Mouse (Mus musculus) gastrocnemius, adult 2 months (tissue): Measurements from ENCODE around the gene Bid. TPM values are rescaled to one million over a fixed set of nuclear protein-coding genes. Genes with fewer than 3 reads are reported as not detected.
"Not testable (repeated sequence)": the region's sequence is repeated elsewhere in the genome, so short reads cannot be mapped to it uniquely, and the experiment has no call there.

Experiments
- DNase-seq: peaks from one replicate; pipeline ENCODE4 v3.0.0; 2022
- H3K27ac ChIP-seq: fragments of 200-600 bp; 2 replicates; pipeline ENCODE4 v1.8.1; 2022; ENCODE audit warnings: mild to moderate bottlenecking
- H3K4me3 ChIP-seq: fragments of 200-600 bp; 2 replicates; pipeline ENCODE4 v1.8.1; 2022; ENCODE audit warnings: mild to moderate bottlenecking, moderate library complexity
- CTCF ChIP-seq: fragments of 200-600 bp; IDR thresholded peaks from 2 replicates; pipeline ENCODE4 v1.8.1; 2022; ENCODE audit warnings: antibody characterized with exemption, mild to moderate bottlenecking, moderate library complexity
- intact Hi-C: fragments of 180-260 bp; cut with DNase I; formaldehyde crosslinking; loops from one replicate; pipeline ENCODE4 v1.15.1; 2025
- total RNA-seq, 2 experiments: library from RNA; stranded (reverse); gene quantifications; 2 replicates each; pipeline ENCODE4 v1.2.3; 2021

Gene Bid
- total RNA-seq, 2 experiments from 2014 or later: 0.45 to 0.89 TPM

GRCm38 (mm10) chr6:120930450-120931306, 14.0 kb upstream of the Bid start:
- Histone ChIP-seq H3K27ac (peak overlapping the region; percentile 48; the same call in 1 of the 2 replicates), H3K4me3 (no peak overlapping the region)
- DNase-seq: no peak
- TF ChIP-seq CTCF: no peak
- intact Hi-C loops: no loop called here

- intact Hi-C loops: no loop called here
- Histone ChIP-seq H3K4me3 (no peak overlapping the region), H3K27ac (peak overlapping the region; percentile 48; the same call in 1 of the 2 replicates)
- TF ChIP-seq CTCF: no peak
- no peak for DNase-seq
Measured at GRCm38 (mm10) chr6:120929421-120929820, 12.8 kb upstream of the Bid start.

GRCm38 (mm10) chr6:120927765-120928164, 11.1 kb upstream of the Bid start:
- intact Hi-C loops: no loop called here
- no peak overlapping the region for H3K27ac ChIP-seq
- DNase-seq: peak; percentile 73
- TF ChIP-seq CTCF: no peak
- H3K4me3 ChIP-seq: no peak overlapping the region

GRCm38 (mm10) chr6:120926880-120927279, 10.2 kb upstream of the Bid start:
- H3K4me3 ChIP-seq: no peak overlapping the region
- no peak overlapping the region for H3K27ac ChIP-seq
- no peak for TF ChIP-seq CTCF
- no peak for DNase-seq
- intact Hi-C loops: no loop called here

- DNase-seq, H3K4me3 ChIP-seq, intact Hi-C loops, H3K27ac ChIP-seq: not testable (repeated sequence)
- TF ChIP-seq CTCF: peak; percentile 44
Measured at GRCm38 (mm10) chr6:120924791-120925321, 8.2 kb upstream of the Bid start.

GRCm38 (mm10) chr6:120917975-120918374, 1.3 kb upstream of the Bid start:
- H3K4me3 ChIP-seq: no peak overlapping the region; the same call in 1 of the 2 replicates
- TF ChIP-seq CTCF: no peak
- intact Hi-C loops: no loop called here
- H3K27ac ChIP-seq: peak overlapping the region; percentile 66
- no peak for DNase-seq

- intact Hi-C loops, DNase-seq: not testable (repeated sequence)
- peak overlapping the region; percentile 77 for H3K27ac ChIP-seq
- H3K4me3 ChIP-seq: peak overlapping the region; percentile 79
Measured at GRCm38 (mm10) chr6:120916972-120917881, 574 bp upstream of the Bid start.

GRCm38 (mm10) chr6:120915649-120915975, 1.0 kb downstream of the Bid start:
- no peak for DNase-seq
- intact Hi-C loops: no loop called here
- TF ChIP-seq CTCF: no peak
- H3K27ac ChIP-seq: no peak overlapping the region
- H3K4me3 ChIP-seq: no peak overlapping the region; the same call in 1 of the 2 replicates

- peak; percentile 26 for TF ChIP-seq CTCF
- Histone ChIP-seq H3K27ac (no peak overlapping the region), H3K4me3 (no peak overlapping the region)
- no peak for DNase-seq
- intact Hi-C loops: no loop called here
Measured at GRCm38 (mm10) chr6:120914911-120915648, 1.6 kb downstream of the Bid start.

GRCm38 (mm10) chr6:120914533-120914910, 2.1 kb downstream of the Bid start:
- no peak for TF ChIP-seq CTCF
- no peak overlapping the region for H3K4me3 ChIP-seq
- no peak overlapping the region for H3K27ac ChIP-seq
- intact Hi-C loops: no loop called here
- no peak for DNase-seq

GRCm38 (mm10) chr6:120913783-120914182, 2.9 kb downstream of the Bid start:
- TF ChIP-seq CTCF: no peak
- Histone ChIP-seq H3K4me3 (no peak overlapping the region), H3K27ac (no peak overlapping the region)
- intact Hi-C loops: no loop called here
- no peak for DNase-seq

- H3K4me3 ChIP-seq: no peak overlapping the region
- intact Hi-C loops: no loop called here
- peak; percentile 62 for DNase-seq
- no peak for TF ChIP-seq CTCF
- no peak overlapping the region for H3K27ac ChIP-seq
Measured at GRCm38 (mm10) chr6:120912931-120913330, 3.7 kb downstream of the Bid start.
